Comparison of ENCODE assay signal across 9 mouse cellular contexts in the genomic region with DNA sequence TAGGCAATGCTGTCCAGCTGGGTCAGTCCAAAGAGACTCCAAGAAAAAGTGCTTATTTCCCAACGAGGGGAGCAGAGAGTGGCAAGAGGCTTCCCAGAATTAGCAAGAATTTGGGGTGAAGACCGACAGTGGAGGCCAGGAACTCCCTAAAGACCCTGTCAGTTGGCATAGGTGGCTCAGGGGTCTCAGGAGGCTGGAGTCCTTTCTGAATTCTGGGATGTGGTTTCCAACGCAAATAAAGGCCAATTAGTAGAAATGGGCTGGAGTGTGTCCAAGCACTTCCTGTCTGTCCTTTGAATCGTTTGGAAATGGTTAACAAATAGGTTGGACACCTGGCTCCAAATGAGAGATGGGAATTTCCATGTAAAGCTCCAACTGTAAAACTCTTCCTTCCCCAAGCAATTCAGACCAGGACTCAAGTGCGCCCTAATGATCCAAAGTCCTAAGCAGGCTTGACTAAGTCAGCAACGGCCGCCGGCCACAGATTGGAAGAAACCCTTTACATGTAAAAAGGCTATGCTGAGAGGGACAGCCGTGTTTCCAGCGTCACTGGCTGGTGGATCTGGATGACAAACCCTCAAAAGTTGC. TPM values are rescaled to one million over a fixed set of nuclear protein-coding genes. Genes with fewer than 3 reads are reported as not detected.
A peak's percentile ranks its signal among the peaks of the same experiment; 100 is the strongest.
DNase-seq lines count a peak whose midpoint lies in the region; ATAC-seq and TF ChIP-seq lines count a peak whose summit lies in the region.
"Had no signal": no experiment of that assay in that cellular context is flagged by ENCODE, and none has a peak within 500 bp of the region (broad histone marks: within the 10 kb centered on the region; RNA-seq: fewer than 3 reads in every experiment).

No protein-coding gene starts in this region.

- no peak for TF ChIP-seq EP300 in liver, embryonic 14.5 days (IDR thresholded peaks at IDR 0.05; ENCODE audit: low read depth)

- peak; percentile 29; the same call in 1 of the 2 replicates for ATAC-seq in intestine, embryonic 15.5 days
- no peak for ATAC-seq in liver, embryonic 14.5 days (ENCODE audit: insufficient read depth)
- no peak for ATAC-seq in cerebellum, adult (ENCODE audit: insufficient number of reproducible peaks, low FRiP score, low TSS enrichment)
- ATAC-seq in megakaryocyte-erythroid progenitor cell, adult 5-6 weeks (replicated peaks; ENCODE audit: low FRiP score, low TSS enrichment, poor library complexity, severe bottlenecking), result no peak
- ATAC-seq: midbrain, embryonic 15.5 days had no signal

- H3K27me3 ChIP-seq in intestine, embryonic 15.5 days (replicated peaks), result no peaks in the 10 kb centered on the region
- H3K27me3 ChIP-seq in liver, embryonic 14.5 days (ENCODE audit: control insufficient read depth, insufficient read depth, low read length), result no peaks in the 10 kb centered on the region
- H3K27me3 ChIP-seq: midbrain, embryonic 15.5 days had no signal

- intact Hi-C loops in left cerebral cortex, adult 2 months (cut with DNase I), result no loop called here
- intact Hi-C loops in left cerebral cortex, postnatal 25 days (cut with DNase I), result no loop called here

- peak overlapping the region; percentile 76; the same call in 1 of the 2 replicates for H3K27ac ChIP-seq in left cerebral cortex, adult 2 months
- peak overlapping the region; percentile 79 for H3K27ac ChIP-seq in ES-E14 (ENCODE audit: insufficient read depth, low read depth, low read length, poor library complexity, severe bottlenecking)
- H3K27ac ChIP-seq in intestine, embryonic 15.5 days, result peak overlapping the region; percentile 97
- H3K27ac ChIP-seq in liver, embryonic 14.5 days, result peak overlapping the region; percentile 18
- H3K27ac ChIP-seq: midbrain, embryonic 15.5 days had no signal

- in situ Hi-C loops in ES-E14 (cut with MboI; ENCODE audit: low sequenced_read_pairs in 2 of 2, unreplicated experiment in 2 of 2), result no loop called here

- peaks cover 27 to 53% of the 10 kb centered on the region in 2 experiments for H3K4me1 ChIP-seq in ES-E14 (ENCODE audit: control insufficient read depth in 2 of 2, insufficient read depth in 2 of 2, low read length in 2 of 2, poor library complexity in 1 of 2)
- peaks cover 20% of the 10 kb centered on the region for H3K4me1 ChIP-seq in intestine, embryonic 15.5 days (replicated peaks)
- peaks cover 19 to 60% of the 10 kb centered on the region in 2 experiments for H3K4me1 ChIP-seq in liver, embryonic 14.5 days (replicated peaks; ENCODE audit: control insufficient read depth in 2 of 2, insufficient read depth in 2 of 2, low read length in 1 of 2)
- H3K4me1 ChIP-seq: midbrain, embryonic 15.5 days had no signal

- no peaks in the 10 kb centered on the region for H3K36me3 ChIP-seq in ES-E14 (ENCODE audit: control insufficient read depth, insufficient read depth, low read length, poor library complexity, severe bottlenecking)
- H3K36me3 ChIP-seq in intestine, embryonic 15.5 days, result no peaks in the 10 kb centered on the region
- no peaks in the 10 kb centered on the region for H3K36me3 ChIP-seq in liver, embryonic 14.5 days (replicated peaks; ENCODE audit: control insufficient read depth, insufficient read depth, low read depth)
- H3K36me3 ChIP-seq: midbrain, embryonic 15.5 days had no signal

- H3K4me2 ChIP-seq in intestine, embryonic 15.5 days (replicated peaks), result peak overlapping the region; percentile 35
- no peak overlapping the region for H3K4me2 ChIP-seq in liver, embryonic 14.5 days (ENCODE audit: low read depth)
- H3K4me2 ChIP-seq: midbrain, embryonic 15.5 days had no signal

- WGBS in intestine, embryonic 15.5 days, result 57% methylated on average over 10 of the region's 10 CpGs
- 75% methylated on average over 10 of the region's 10 CpGs for WGBS in liver, embryonic 14.5 days (ENCODE audit: insufficient replicate concordance)

- peak overlapping the region; percentile 19; the same call in 1 of the 2 replicates for H3K9ac ChIP-seq in ES-E14 (ENCODE audit: insufficient read depth, low read depth, low read length, poor library complexity, severe bottlenecking)
- 0 out of 2 replicates have a peak overlapping the region, but pooled peaks have one; percentile 11 for H3K9ac ChIP-seq in intestine, embryonic 15.5 days
- H3K9ac ChIP-seq in liver, embryonic 14.5 days (replicated peaks), result no peak overlapping the region
- H3K9ac ChIP-seq: midbrain, embryonic 15.5 days had no signal

- H3K9me3 ChIP-seq in ES-E14 (ENCODE audit: control insufficient read depth, insufficient read depth, low read depth, low read length), result no peaks in the 10 kb centered on the region
- H3K9me3 ChIP-seq in intestine, embryonic 15.5 days, result no peaks in the 10 kb centered on the region
- H3K9me3 ChIP-seq in liver, embryonic 14.5 days (ENCODE audit: control insufficient read depth, low read length), result no peaks in the 10 kb centered on the region
- H3K9me3 ChIP-seq: midbrain, embryonic 15.5 days had no signal

- no peak for DNase-seq in left cerebral cortex, adult 2 months (ENCODE audit: extremely low spot score in 1 of 2, low spot score in 2 of 2)
- DNase-seq in left cerebral cortex, postnatal 25 days (ENCODE audit: low spot score in 2 of 2), result no peak
- no peak for DNase-seq in ES-E14 (ENCODE audit: low read depth, low spot score)
- no peak for DNase-seq in liver, embryonic 14.5 days (ENCODE audit: low read depth in 3 of 3, low spot score in 3 of 3)
- no peak for DNase-seq in embryo, embryonic 11 days

- H3K4me3 ChIP-seq in left cerebral cortex, adult 2 months, result no peak overlapping the region
- H3K4me3 ChIP-seq in ES-E14 (ENCODE audit: insufficient read depth in 1 of 2, low read depth in 1 of 2, low read length in 2 of 2, poor library complexity in 1 of 2, severe bottlenecking in 1 of 2), result no peak overlapping the region
- no peak overlapping the region for H3K4me3 ChIP-seq in intestine, embryonic 15.5 days (replicated peaks)
- H3K4me3 ChIP-seq in liver, embryonic 14.5 days (ENCODE audit: insufficient read depth in 1 of 2, low read depth in 2 of 2, low read length in 2 of 2), result no peak overlapping the region
- H3K4me3 ChIP-seq: midbrain, embryonic 15.5 days had no signal

- no peak for TF ChIP-seq CTCF in left cerebral cortex, adult 2 months (IDR thresholded peaks at IDR 0.05)
- TF ChIP-seq CTCF in liver, embryonic 14.5 days (IDR thresholded peaks at IDR 0.05; ENCODE audit: low read depth), result no peak

TF ChIP-seq in ES-E14, 5 proteins besides CTCF, POLR2A, EP300 and RAD21:
- TF ChIP-seq HCFC1 (IDR thresholded peaks at IDR 0.05; ENCODE audit: borderline replicate concordance, insufficient read depth, low read length) (no peak), ZNF384 (IDR thresholded peaks at IDR 0.05; ENCODE audit: low read depth, low read length) (no peak), MAFK (IDR thresholded peaks at IDR 0.05; ENCODE audit: insufficient read depth, low read depth, low read length) (no peak), CHD2 (IDR thresholded peaks at IDR 0.05; ENCODE audit: low read depth, low read length) (no peak), ZC3H11A (IDR thresholded peaks at IDR 0.05; ENCODE audit: borderline replicate concordance, low read depth, low read length) (no peak)

RNA-seq across cellular contexts. Expression of gene Tubd1, which starts 35.0 kb away (rescaled TPM):
- 1 to 10 TPM; 5.3 to 6.8 TPM for total RNA-seq in left cerebral cortex, adult 2 months (2021)
- 1 to 10 TPM; 5.3 to 6.8 TPM for total RNA-seq in left cerebral cortex, postnatal 25 days (2021)
- total RNA-seq in ES-E14 (2012; rRNA removed), result 3.0 and 6.5 TPM in 2 replicates
- polyA plus RNA-seq in intestine, embryonic 15.5 days (2015; fragmentation: Nextera tagmentation; extraction: Ambion mirVana), result 11.6 and 11.8 TPM in 2 replicates
- 4.3 and 5.6 TPM in 2 replicates for polyA plus RNA-seq in liver, embryonic 14.5 days (2012; rRNA removed)
- 10.3 and 11.0 TPM in 2 replicates for polyA plus RNA-seq in liver, embryonic 14.5 days (2014; fragmentation: Nextera tagmentation; extraction: Ambion mirVana)
- total RNA-seq in megakaryocyte-erythroid progenitor cell, adult 5-6 weeks (2014; fragmentation: Nextera tagmentation), result 17.5 and 20.8 TPM in 2 replicates
- 13.7 and 20.5 TPM in 2 replicates for total RNA-seq in megakaryocyte-erythroid progenitor cell, adult 5-6 weeks (2017)

RNA-seq across cellular contexts. Expression of gene Rps6kb1, which starts 35.2 kb away (rescaled TPM):
- 10 to 100 TPM; 38.5 to 39.2 TPM for total RNA-seq in left cerebral cortex, adult 2 months (2021)
- total RNA-seq in left cerebral cortex, postnatal 25 days (2021), result 10 to 100 TPM; 34.1 to 38.1 TPM
- total RNA-seq in ES-E14 (2012; rRNA removed), result 41.4 and 43.1 TPM in 2 replicates
- 54.6 and 63.6 TPM in 2 replicates for polyA plus RNA-seq in intestine, embryonic 15.5 days (2015; fragmentation: Nextera tagmentation; extraction: Ambion mirVana)
- polyA plus RNA-seq in liver, embryonic 14.5 days (2012; rRNA removed), result 5.8 and 8.4 TPM in 2 replicates
- polyA plus RNA-seq in liver, embryonic 14.5 days (2014; fragmentation: Nextera tagmentation; extraction: Ambion mirVana), result 17.2 and 20.8 TPM in 2 replicates
- total RNA-seq in megakaryocyte-erythroid progenitor cell, adult 5-6 weeks (2014; fragmentation: Nextera tagmentation), result 45.2 and 49.5 TPM in 2 replicates
- 45.4 and 52.7 TPM in 2 replicates for total RNA-seq in megakaryocyte-erythroid progenitor cell, adult 5-6 weeks (2017)

Comparison
In these comparisons a context has a peak if more than half of its experiments do, and no peak if none do; other contexts are left out.
1. H3K27ac ChIP-seq: peak in every context shown above with its lines; median percentile 97 in intestine, embryonic 15.5 days; 79 in ES-E14; 76 in left cerebral cortex, adult 2 months; 18 in liver, embryonic 14.5 days.